In the genomic region with DNA sequence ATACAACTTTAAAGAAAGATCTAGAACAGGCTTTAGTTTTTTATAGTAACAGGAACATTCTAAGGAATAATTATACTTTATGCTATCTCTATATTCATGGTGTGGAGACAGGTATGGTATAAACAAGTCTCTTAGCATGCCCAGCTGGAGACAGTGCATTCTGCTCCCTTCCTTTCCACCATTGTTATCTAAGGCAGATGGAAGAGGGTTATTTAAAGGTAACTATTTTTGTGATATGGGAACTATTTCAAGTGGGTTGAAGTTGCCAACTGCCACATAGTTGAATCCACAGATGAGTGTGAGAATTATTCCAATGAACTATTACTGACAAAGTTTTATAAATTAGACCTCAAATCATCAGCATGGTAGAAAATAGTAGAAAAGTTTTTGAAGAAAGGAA, we compare ENCODE assay signal across 20 mouse cellular contexts.
A peak's percentile ranks its signal among the peaks of the same experiment; 100 is the strongest.
DNase-seq lines count a peak whose midpoint lies in the region; ATAC-seq and TF ChIP-seq lines count a peak whose summit lies in the region.
"Had no signal": no experiment of that assay in that cellular context is flagged by ENCODE, and none has a peak within 500 bp of the region (broad histone marks: within the 10 kb centered on the region; RNA-seq: fewer than 3 reads in every experiment).

No protein-coding gene starts in this region.

- no peaks in the 10 kb centered on the region for H3K4me1 ChIP-seq in forebrain, embryonic 16.5 days (replicated peaks; ENCODE audit: control insufficient read depth, insufficient read depth, low read length)
- no peaks in the 10 kb centered on the region for H3K4me1 ChIP-seq in forebrain, embryonic 11.5 days (replicated peaks; ENCODE audit: control insufficient read depth, insufficient read depth, low read length)
- H3K4me1 ChIP-seq in heart, embryonic 10.5 days = peaks cover 4% of the 10 kb centered on the region; the same call in 1 of the 2 replicates
- H3K4me1 ChIP-seq in midbrain, embryonic 13.5 days (replicated peaks) = no peaks in the 10 kb centered on the region
- H3K4me1 ChIP-seq: embryonic facial prominence, embryonic 10.5 days; midbrain, embryonic 15.5 days; neural tube, embryonic 12.5 days had no signal

- H3K36me3 ChIP-seq in forebrain, embryonic 16.5 days (ENCODE audit: control insufficient read depth, insufficient read depth) = no peaks in the 10 kb centered on the region
- no peaks in the 10 kb centered on the region for H3K36me3 ChIP-seq in forebrain, embryonic 11.5 days (ENCODE audit: control insufficient read depth, insufficient read depth, low read length)
- no peaks in the 10 kb centered on the region for H3K36me3 ChIP-seq in heart, embryonic 10.5 days
- no peaks in the 10 kb centered on the region for H3K36me3 ChIP-seq in midbrain, embryonic 13.5 days
- H3K36me3 ChIP-seq: embryonic facial prominence, embryonic 10.5 days; midbrain, embryonic 15.5 days; neural tube, embryonic 12.5 days had no signal

- ATAC-seq in forebrain, embryonic 16.5 days = 0 out of 2 replicates have a peak, but pooled peaks have one; percentile 47
- ATAC-seq in forebrain, embryonic 11.5 days (replicated peaks; ENCODE audit: low FRiP score) = no peak
- no peak for ATAC-seq in midbrain, embryonic 13.5 days
- ATAC-seq: inflammation-experienced regulatory T-cells, adult 6 months; midbrain, embryonic 15.5 days had no signal

- DNase-seq in forebrain, embryonic 11.5 days (ENCODE audit: low spot score) = no peak
- DNase-seq in heart, embryonic 10.5 days (ENCODE audit: low spot score) = no peak
- DNase-seq in heart, postnatal 25 days (ENCODE audit: low spot score) = no peak
- no peak for DNase-seq in left cerebral cortex, adult 2 months (ENCODE audit: extremely low spot score in 1 of 2, low spot score in 2 of 2)
- DNase-seq in left cerebral cortex, adult 8-10 months (ENCODE audit: low spot score in 2 of 2) = no peak
- no peak for DNase-seq in Muller cell, postnatal 12 days (ENCODE audit: inconsistent ontology term)
- DNase-seq: adrenal gland, postnatal 10 days; cerebellum, adult 9-10 months; kidney, adult 2 months; lung, postnatal 4 days; right cerebral cortex, postnatal 14 days had no signal

- TF ChIP-seq CTCF in left cerebral cortex, adult 2 months (IDR thresholded peaks at IDR 0.05) = no peak

- no peaks in the 10 kb centered on the region for H3K9me3 ChIP-seq in forebrain, embryonic 16.5 days (ENCODE audit: control insufficient read depth, low read length)
- H3K9me3 ChIP-seq in forebrain, embryonic 11.5 days (ENCODE audit: control insufficient read depth, low read length) = no peaks in the 10 kb centered on the region
- no peaks in the 10 kb centered on the region for H3K9me3 ChIP-seq in heart, embryonic 10.5 days
- H3K9me3 ChIP-seq in midbrain, embryonic 13.5 days = no peaks in the 10 kb centered on the region
- H3K9me3 ChIP-seq: embryonic facial prominence, embryonic 10.5 days; midbrain, embryonic 15.5 days; neural tube, embryonic 12.5 days had no signal

- intact Hi-C loops in heart, postnatal 25 days (cut with DNase I) = no loop called here
- intact Hi-C loops in left cerebral cortex, adult 2 months (cut with DNase I) = loop anchor here (5.0 kb wide), 2 partner anchors 126 to 151 kb away; partner anchors contain the start of gene Rasa1

- no peak overlapping the region for H3K4me2 ChIP-seq in forebrain, embryonic 16.5 days (ENCODE audit: low read length)
- H3K4me2 ChIP-seq in forebrain, embryonic 11.5 days (ENCODE audit: low read depth, low read length, severe bottlenecking) = no peak overlapping the region
- H3K4me2 ChIP-seq in midbrain, embryonic 13.5 days (replicated peaks) = no peak overlapping the region
- H3K4me2 ChIP-seq: hindbrain, embryonic 14.5 days; midbrain, embryonic 15.5 days; neural tube, embryonic 12.5 days had no signal

- no peak overlapping the region for H3K9ac ChIP-seq in forebrain, embryonic 16.5 days (replicated peaks; ENCODE audit: low read depth, low read length)
- H3K9ac ChIP-seq in forebrain, embryonic 11.5 days (ENCODE audit: low read length) = no peak overlapping the region
- H3K9ac ChIP-seq in midbrain, embryonic 13.5 days (replicated peaks) = no peak overlapping the region
- H3K9ac ChIP-seq: hindbrain, embryonic 14.5 days; midbrain, embryonic 15.5 days; neural tube, embryonic 12.5 days had no signal

- no peaks in the 10 kb centered on the region for H3K27me3 ChIP-seq in forebrain, embryonic 16.5 days (replicated peaks; ENCODE audit: control insufficient read depth, insufficient read depth, low read length)
- H3K27me3 ChIP-seq in forebrain, embryonic 11.5 days (ENCODE audit: control insufficient read depth, insufficient read depth, low read length) = no peaks in the 10 kb centered on the region
- no peaks in the 10 kb centered on the region for H3K27me3 ChIP-seq in heart, embryonic 10.5 days (ENCODE audit: insufficient read depth, poor library complexity, severe bottlenecking)
- no peaks in the 10 kb centered on the region for H3K27me3 ChIP-seq in midbrain, embryonic 13.5 days
- H3K27me3 ChIP-seq: midbrain, embryonic 15.5 days; neural tube, embryonic 12.5 days had no signal

- no peak overlapping the region for H3K27ac ChIP-seq in forebrain, embryonic 16.5 days (ENCODE audit: low read length)
- H3K27ac ChIP-seq in forebrain, embryonic 11.5 days (ENCODE audit: low read depth, low read length) = no peak overlapping the region
- H3K27ac ChIP-seq in heart, embryonic 10.5 days = peak overlapping the region; percentile 67; the same call in 1 of the 2 replicates
- peak overlapping the region; percentile 55; the same call in 1 of the 2 replicates for H3K27ac ChIP-seq in left cerebral cortex, adult 2 months
- H3K27ac ChIP-seq in midbrain, embryonic 13.5 days = no peak overlapping the region
- H3K27ac ChIP-seq: embryonic facial prominence, embryonic 10.5 days; hindbrain, embryonic 14.5 days; kidney, postnatal 0 days; midbrain, embryonic 15.5 days; neural tube, embryonic 12.5 days; stomach, postnatal 0 days had no signal

- H3K4me3 ChIP-seq in forebrain, embryonic 16.5 days (replicated peaks; ENCODE audit: low read length) = no peak overlapping the region
- H3K4me3 ChIP-seq in forebrain, embryonic 11.5 days (ENCODE audit: low read depth, low read length) = no peak overlapping the region
- no peak overlapping the region for H3K4me3 ChIP-seq in heart, embryonic 10.5 days
- H3K4me3 ChIP-seq in left cerebral cortex, adult 2 months = no peak overlapping the region
- H3K4me3 ChIP-seq in midbrain, embryonic 13.5 days (replicated peaks) = no peak overlapping the region
- H3K4me3 ChIP-seq: embryonic facial prominence, embryonic 10.5 days; midbrain, embryonic 15.5 days; neural tube, embryonic 12.5 days had no signal

Comparison
In these comparisons a context has a peak if more than half of its experiments do, and no peak if none do; other contexts are left out.
1. H3K27ac ChIP-seq: peak in heart, embryonic 10.5 days (single experiment) and left cerebral cortex, adult 2 months (single experiment); none in forebrain, embryonic 16.5 days (single experiment), forebrain, embryonic 11.5 days (single experiment) and midbrain, embryonic 13.5 days (single experiment).